Mouse (Mus musculus) embryonic fibroblast, embryonic 13.5 days (primary cell): ENCODE measurements around the gene Prdm16. TPM values are rescaled to one million over a fixed set of nuclear protein-coding genes. Genes with fewer than 3 reads are reported as not detected.

ENCODE experiments used
- H3K27ac ChIP-seq: 2 replicates; pipeline ENCODE4 v1.5.1; 2012; ENCODE audit warnings: low read length, control low read depth, inconsistent platforms; ENCODE audit not compliant: insufficient read depth
- H3K4me1 ChIP-seq: 2 replicates; pipeline ENCODE4 v1.6.1; 2011; ENCODE audit warnings: low read length; ENCODE audit not compliant: control insufficient read depth, insufficient read depth
- H3K4me3 ChIP-seq: 2 replicates; pipeline ENCODE4 v1.5.1; 2011; ENCODE audit warnings: mild to moderate bottlenecking, control low read depth, low read length; ENCODE audit not compliant: insufficient read depth
- CTCF ChIP-seq: IDR thresholded peaks from 2 replicates; pipeline ENCODE4 v1.5.1; 2011; ENCODE audit warnings: mild to moderate bottlenecking, control low read depth, low read length, moderate library complexity, borderline replicate concordance; ENCODE audit not compliant: insufficient read depth
- POLR2A ChIP-seq: IDR thresholded peaks from 2 replicates; pipeline ENCODE4 v1.6.1; 2011; ENCODE audit warnings: low read depth, mild to moderate bottlenecking, control low read depth, low read length, moderate library complexity
- polyA plus RNA-seq: library from polyadenylated mRNA; stranded (reverse); fragments of >200 nt; gene quantifications from 2 replicates; pipeline ENCODE4 v1.2.4, GENCODE M21; 2011; ENCODE audit warnings: low read depth; ENCODE audit not compliant: missing spikeins, insufficient read length

Gene Prdm16
- polyA plus RNA-seq, 1 experiment = 3.1 TPM

- H3K4me3 ChIP-seq = no peak overlapping the region
- no peak for TF ChIP-seq POLR2A
- no peak for TF ChIP-seq CTCF
- no peak overlapping the region for H3K27ac ChIP-seq
- H3K4me1 ChIP-seq = no peaks in the 10 kb centered on the region
These were observed 32.8 kb downstream of the Prdm16 start for GRCm38 (mm10) chr4:154603663-154604441.

- TF ChIP-seq CTCF (no peak), POLR2A (no peak)
- H3K27ac ChIP-seq = no peak overlapping the region
- no peaks in the 10 kb centered on the region for H3K4me1 ChIP-seq
- no peak overlapping the region for H3K4me3 ChIP-seq
These were observed 34.3 kb downstream of the Prdm16 start for GRCm38 (mm10) chr4:154602409-154602808.

GRCm38 (mm10) chr4:154601006-154601405 lies 35.7 kb downstream of the Prdm16 start:
- Histone ChIP-seq H3K4me3 (no peak overlapping the region), H3K27ac (no peak overlapping the region), H3K4me1 (no peaks in the 10 kb centered on the region)
- TF ChIP-seq CTCF = no peak
- no peak for TF ChIP-seq POLR2A

- Histone ChIP-seq H3K27ac (no peak overlapping the region), H3K4me1 (no peaks in the 10 kb centered on the region), H3K4me3 (no peak overlapping the region)
- TF ChIP-seq CTCF (no peak), POLR2A (no peak)
These were observed 36.7 kb downstream of the Prdm16 start for GRCm38 (mm10) chr4:154599977-154600376.

- no peaks in the 10 kb centered on the region for H3K4me1 ChIP-seq
- TF ChIP-seq POLR2A = no peak
- TF ChIP-seq CTCF = no peak
- H3K27ac ChIP-seq = no peak overlapping the region
- H3K4me3 ChIP-seq = no peak overlapping the region
These were observed 38.3 kb downstream of the Prdm16 start for GRCm38 (mm10) chr4:154598357-154598756.

GRCm38 (mm10) chr4:154596805-154597204 lies 39.9 kb downstream of the Prdm16 start:
- no peak for TF ChIP-seq CTCF
- TF ChIP-seq POLR2A = no peak
- no peaks in the 10 kb centered on the region for H3K4me1 ChIP-seq
- H3K4me3 ChIP-seq = no peak overlapping the region
- H3K27ac ChIP-seq = no peak overlapping the region

- Histone ChIP-seq H3K4me3 (no peak overlapping the region), H3K4me1 (no peaks in the 10 kb centered on the region), H3K27ac (no peak overlapping the region)
- TF ChIP-seq POLR2A (no peak), CTCF (no peak)
These were observed 41.7 kb downstream of the Prdm16 start for GRCm38 (mm10) chr4:154594761-154595556.

GRCm38 (mm10) chr4:154594116-154594760 lies 42.4 kb downstream of the Prdm16 start:
- TF ChIP-seq CTCF = no peak
- TF ChIP-seq POLR2A = no peak
- no peak overlapping the region for H3K27ac ChIP-seq
- H3K4me1 ChIP-seq = no peaks in the 10 kb centered on the region
- no peak overlapping the region for H3K4me3 ChIP-seq

GRCm38 (mm10) chr4:154592562-154592961 lies 44.1 kb downstream of the Prdm16 start:
- Histone ChIP-seq H3K4me3 (no peak overlapping the region), H3K4me1 (no peaks in the 10 kb centered on the region), H3K27ac (no peak overlapping the region)
- TF ChIP-seq CTCF (no peak), POLR2A (no peak)

GRCm38 (mm10) chr4:154590910-154591309 lies 45.8 kb downstream of the Prdm16 start:
- Histone ChIP-seq H3K4me3 (no peak overlapping the region), H3K27ac (no peak overlapping the region), H3K4me1 (no peaks in the 10 kb centered on the region)
- TF ChIP-seq POLR2A = no peak
- TF ChIP-seq CTCF = no peak

GRCm38 (mm10) chr4:154586334-154586733 lies 50.3 kb downstream of the Prdm16 start:
- TF ChIP-seq CTCF (no peak), POLR2A (no peak)
- no peak overlapping the region for H3K27ac ChIP-seq
- no peak overlapping the region for H3K4me3 ChIP-seq
- H3K4me1 ChIP-seq = no peaks in the 10 kb centered on the region
